Mouse (Mus musculus) liver, embryonic 14.5 days (tissue): Measurements from ENCODE around the gene Efcab5. TPM values are rescaled to one million over a fixed set of nuclear protein-coding genes. Genes with fewer than 3 reads are reported as not detected.

ENCODE experiments used
- ATAC-seq: fragments of 200-750 bp; cut with Nextera tagmentation; 2 replicates; pipeline ENCODE4 v1.8.0; 2017; ENCODE audit warnings: moderate number of reproducible peaks, mild to moderate bottlenecking, moderate library complexity; ENCODE audit not compliant: insufficient read depth
- DNase-seq, 3 experiments: peaks; one replicate each; pipeline ENCODE4 v3.0.0-alpha.2; 2012 to 2013; ENCODE audit warnings: low read depth in 3 of 3, low spot score in 3 of 3
- H3K27ac ChIP-seq: fragments of 300-500 bp; sonication (generic); 2 replicates; pipeline ENCODE4 v1.5.1; 2014; ENCODE audit warnings: moderate library complexity, mild to moderate bottlenecking, control low read depth, inconsistent platforms
- H3K27me3 ChIP-seq: fragments of 300-500 bp; sonication (generic); 2 replicates; pipeline ENCODE4 v1.6.1; 2014; ENCODE audit warnings: mild to moderate bottlenecking, low read length, moderate library complexity; ENCODE audit not compliant: control insufficient read depth, insufficient read depth
- H3K36me3 ChIP-seq: fragments of 300-500 bp; sonication (generic); replicated peaks from 2 replicates; pipeline ENCODE4 v1.6.1; 2014; ENCODE audit warnings: low read depth; ENCODE audit not compliant: control insufficient read depth, insufficient read depth
- H3K4me1 ChIP-seq, 2 experiments: fragments of 200-500 bp in 1 of 2; fragments of 300-500 bp in 1 of 2; sonication (generic) in 1 of 2; replicated peaks; 2 replicates each; pipeline ENCODE4 v1.6.1; 2012 to 2014; ENCODE audit warnings: antibody characterized with exemption in 1 of 2, inconsistent platforms in 1 of 2, low read length in 1 of 2; ENCODE audit not compliant: control insufficient read depth in 2 of 2, insufficient read depth in 2 of 2
- H3K4me2 ChIP-seq: fragments of 300-500 bp; sonication (generic); 2 replicates; pipeline ENCODE4 v1.6.1; 2014; ENCODE audit warnings: low read depth, mild to moderate bottlenecking, control low read depth, moderate library complexity
- H3K4me3 ChIP-seq, 2 experiments: fragments of 200-500 bp in 1 of 2; fragments of 300-500 bp in 1 of 2; sonication (generic) in 1 of 2; 2 replicates each; pipeline ENCODE4 v1.5.1; 2012 to 2014; ENCODE audit warnings: low read depth in 2 of 2, low read length in 2 of 2, mild to moderate bottlenecking in 2 of 2, control low read depth in 1 of 2, inconsistent platforms in 1 of 2, moderate library complexity in 1 of 2; ENCODE audit not compliant: insufficient read depth in 1 of 2
- H3K9ac ChIP-seq: fragments of 300-500 bp; sonication (generic); replicated peaks from 2 replicates; pipeline ENCODE4 v1.6.1; 2014; ENCODE audit warnings: mild to moderate bottlenecking, control low read depth, moderate library complexity
- H3K9me3 ChIP-seq: fragments of 300-500 bp; sonication (generic); 2 replicates; pipeline ENCODE4 v1.6.1; 2016; ENCODE audit warnings: low read length, mixed read lengths; ENCODE audit not compliant: control insufficient read depth
- CTCF ChIP-seq: IDR thresholded peaks from 2 replicates; pipeline ENCODE4 v1.5.1; 2016; ENCODE audit warnings: antibody characterized with exemption, low read depth, control low read depth
- EP300 ChIP-seq: IDR thresholded peaks from 2 replicates; pipeline ENCODE4 v1.6.1; 2016; ENCODE audit warnings: antibody characterized with exemption, low read depth
- WGBS: fragments of 180-500 bp; shearing (Covaris S2); extraction: QIAGEN DNeasy Blood & Tissue Kit; methylation state at CpG from one replicate; pipeline ENCODE4 v1.1.7; 2014; ENCODE audit not compliant: insufficient replicate concordance; 5-methylcytosine and 5-hydroxymethylcytosine counted together
- polyA plus RNA-seq, 2 experiments: library from polyadenylated mRNA; depleted of rRNA in 1 of 2; stranded (reverse) in 1 of 2; unstranded in 1 of 2; fragments of >200 nt; fragmentation: Nextera tagmentation in 1 of 2; extraction: Ambion mirVana in 1 of 2; gene quantifications; 2 replicates each; pipeline versions ENCODE4 v1.2.1 to v1.2.3; 2012 to 2014

Gene Efcab5
- polyA plus RNA-seq, 2 experiments = 0.05 to 0.27 TPM

- no peak overlapping the region for H3K27ac ChIP-seq
- no peaks in the 10 kb centered on the region for H3K9me3 ChIP-seq
- no peak overlapping the region for H3K4me3 ChIP-seq
- no peak overlapping the region for H3K4me2 ChIP-seq
- ATAC-seq = no peak
- H3K9ac ChIP-seq = no peak overlapping the region
- H3K27me3 ChIP-seq = no peaks in the 10 kb centered on the region
- 28% methylated on average over 4 of the region's 4 CpGs for WGBS
- H3K36me3 ChIP-seq = no peaks in the 10 kb centered on the region
- TF ChIP-seq CTCF (no peak), EP300 (no peak)
- no peak for DNase-seq
- peaks cover 0 to 7% of the 10 kb centered on the region in 2 experiments; a peak in 2 of 4 replicates for H3K4me1 ChIP-seq
These were observed 10.9 kb upstream of the Efcab5 start for GRCm38 (mm10) chr11:77199636-77200035.

- Histone ChIP-seq H3K4me3 (no peak overlapping the region), H3K4me2 (no peak overlapping the region), H3K27ac (no peak overlapping the region), H3K36me3 (no peaks in the 10 kb centered on the region), H3K4me1 (peaks cover 0 to 7% of the 10 kb centered on the region in 2 experiments; a peak in 2 of 4 replicates), H3K9me3 (no peaks in the 10 kb centered on the region), H3K27me3 (no peaks in the 10 kb centered on the region), H3K9ac (no peak overlapping the region)
- no peak for ATAC-seq
- TF ChIP-seq CTCF = no peak
- no peak for TF ChIP-seq EP300
- DNase-seq = no peak
- 7% methylated on average over 4 of the region's 4 CpGs for WGBS
These were observed 7.7 kb upstream of the Efcab5 start for GRCm38 (mm10) chr11:77196181-77197143.

DNA sequence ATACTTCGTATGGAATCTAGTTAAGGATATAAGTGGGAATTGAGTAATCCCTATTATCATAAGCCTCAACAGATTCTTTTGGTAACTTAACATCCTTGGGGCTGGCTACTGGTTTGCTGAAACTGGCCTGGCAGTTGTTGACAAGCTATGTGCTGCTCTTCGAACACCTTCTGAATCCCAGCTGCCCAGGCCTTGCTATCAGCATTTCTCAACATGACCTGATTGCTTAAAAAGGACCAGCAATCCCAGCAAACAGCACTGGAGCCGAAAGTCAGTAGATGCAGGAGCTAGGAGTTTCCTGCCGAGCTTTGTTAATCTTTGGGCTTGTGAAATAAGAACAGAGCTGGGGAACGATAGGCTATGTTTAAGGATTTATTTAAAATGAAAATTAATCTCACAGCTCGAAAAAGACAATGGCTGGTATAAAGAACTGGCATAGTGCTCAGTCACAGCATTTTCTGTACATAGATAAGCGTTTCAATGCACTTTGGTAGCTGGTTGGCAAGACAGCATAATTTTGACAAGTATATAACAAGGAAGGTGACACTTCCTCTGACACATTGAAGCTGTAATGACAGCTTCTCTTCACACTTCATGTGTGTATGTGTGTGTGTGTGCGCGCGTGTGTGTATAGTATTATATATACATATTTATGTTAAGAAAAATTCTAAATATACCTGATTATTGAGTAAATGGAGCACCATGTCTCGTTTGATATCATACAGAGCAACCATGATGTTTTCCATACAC, 6.8 kb upstream of the Efcab5 start:
- WGBS = 62% methylated on average over 11 of the region's 11 CpGs
- no peak overlapping the region for H3K4me2 ChIP-seq
- peaks cover 0 to 6% of the 10 kb centered on the region in 2 experiments; a peak in 2 of 4 replicates for H3K4me1 ChIP-seq
- DNase-seq = no peak
- no peak for TF ChIP-seq CTCF
- no peak for TF ChIP-seq EP300
- no peaks in the 10 kb centered on the region for H3K27me3 ChIP-seq
- no peak overlapping the region for H3K4me3 ChIP-seq
- H3K36me3 ChIP-seq = no peaks in the 10 kb centered on the region
- no peak overlapping the region for H3K27ac ChIP-seq
- no peaks in the 10 kb centered on the region for H3K9me3 ChIP-seq
- no peak overlapping the region for H3K9ac ChIP-seq
- no peak for ATAC-seq

DNA sequence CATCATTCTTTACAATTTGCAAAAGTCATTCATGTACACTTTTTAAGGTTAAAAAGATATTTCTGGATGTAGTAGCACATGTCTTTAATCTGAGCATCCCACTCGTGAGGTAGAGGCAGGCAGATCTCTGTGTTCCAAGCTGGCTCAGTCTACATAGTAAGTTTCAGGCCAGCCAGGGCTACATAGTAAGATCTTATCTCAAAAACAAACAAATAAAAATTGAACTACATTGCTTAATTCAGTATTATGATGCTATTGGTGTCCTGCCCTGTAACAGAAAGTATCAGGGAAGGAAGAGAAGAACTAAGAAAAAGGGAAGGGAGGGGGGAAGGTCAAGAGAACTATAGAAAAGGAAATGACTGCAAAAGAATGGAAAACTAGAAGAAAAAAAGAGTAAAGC, 6.0 kb upstream of the Efcab5 start:
- Histone ChIP-seq H3K4me1 (peaks cover 0 to 6% of the 10 kb centered on the region in 2 experiments; a peak in 2 of 4 replicates), H3K27me3 (no peaks in the 10 kb centered on the region), H3K36me3 (no peaks in the 10 kb centered on the region), H3K9me3 (no peaks in the 10 kb centered on the region), H3K9ac (no peak overlapping the region), H3K4me2 (no peak overlapping the region), H3K27ac (no peak overlapping the region), H3K4me3 (no peak overlapping the region)
- DNase-seq (no peak), ATAC-seq (no peak)
- TF ChIP-seq EP300 (no peak), CTCF (no peak)
- 39% methylated on average over 1 of the region's 1 CpGs for WGBS
